Mouse (Mus musculus) limb, embryonic 12.5 days (tissue): ENCODE measurements around the gene Scamp1. TPM values are rescaled to one million over a fixed set of nuclear protein-coding genes. Genes with fewer than 3 reads are reported as not detected.
A peak's percentile ranks its signal among the peaks of the same experiment; 100 is the strongest.

Experiments
- ATAC-seq: fragments of 200-750 bp; cut with Nextera tagmentation; 2 replicates; pipeline ENCODE4 v1.8.0; 2017; ENCODE audit warnings: low read depth, moderate TSS enrichment; ENCODE audit not compliant: insufficient number of reproducible peaks, insufficient read depth, low FRiP score, low TSS enrichment
- H3K27ac ChIP-seq: fragments of 300-500 bp; sonication (generic); 2 replicates; pipeline ENCODE4 v1.5.1; 2016; ENCODE audit warnings: mild to moderate bottlenecking, moderate library complexity
- H3K27me3 ChIP-seq: fragments of 300-500 bp; sonication (generic); 2 replicates; pipeline ENCODE4 v1.6.1; 2016; ENCODE audit warnings: mild to moderate bottlenecking, moderate library complexity
- H3K36me3 ChIP-seq: fragments of 300-500 bp; sonication (generic); 2 replicates; pipeline ENCODE4 v1.6.1; 2016; ENCODE audit warnings: mild to moderate bottlenecking, moderate library complexity
- H3K4me1 ChIP-seq: fragments of 300-500 bp; sonication (generic); replicated peaks from 2 replicates; pipeline ENCODE4 v1.6.1; 2016
- H3K4me2 ChIP-seq: fragments of 300-500 bp; sonication (generic); 2 replicates; pipeline ENCODE4 v1.6.1; 2016; ENCODE audit warnings: mild to moderate bottlenecking, moderate library complexity
- H3K4me3 ChIP-seq: fragments of 300-500 bp; sonication (generic); replicated peaks from 2 replicates; pipeline ENCODE4 v1.5.1; 2016; ENCODE audit warnings: mild to moderate bottlenecking
- H3K9ac ChIP-seq: fragments of 300-500 bp; sonication (generic); replicated peaks from 2 replicates; pipeline ENCODE4 v1.6.1; 2016; ENCODE audit warnings: mild to moderate bottlenecking, moderate library complexity
- H3K9me3 ChIP-seq: fragments of 300-500 bp; sonication (generic); 2 replicates; pipeline ENCODE4 v1.6.1; 2016; ENCODE audit warnings: mild to moderate bottlenecking, moderate library complexity
- WGBS: fragments of 180-500 bp; shearing (Covaris S2); methylation state at CpG from one replicate; pipeline ENCODE4 v1.1.7; 2016; 5-methylcytosine and 5-hydroxymethylcytosine counted together
- polyA plus RNA-seq: library from polyadenylated mRNA; unstranded; fragments of >200 nt; fragmentation: Nextera tagmentation; extraction: Ambion mirVana; gene quantifications from 2 replicates; pipeline ENCODE4 v1.2.1, GENCODE M21; 2016

Scamp1 gene
- polyA plus RNA-seq, 1 experiment from 2014 or later, result 35.3 TPM

- H3K27ac ChIP-seq, result peak overlapping the region; percentile 51; the same call in 1 of the 2 replicates
- H3K9ac ChIP-seq, result no peak overlapping the region
- no peaks in the 10 kb centered on the region for H3K27me3 ChIP-seq
- H3K9me3 ChIP-seq, result no peaks in the 10 kb centered on the region
- peaks cover 33% of the 10 kb centered on the region for H3K4me1 ChIP-seq
- no peak overlapping the region for H3K4me2 ChIP-seq
- H3K36me3 ChIP-seq, result peaks cover 19% of the 10 kb centered on the region
- no peak for ATAC-seq
- 84% methylated on average over 1 of the region's 1 CpGs for WGBS
- no peak overlapping the region for H3K4me3 ChIP-seq
Observed at GRCm38 (mm10) chr13:94190386-94190785, 95.3 kb downstream of the Scamp1 start.

- H3K4me3 ChIP-seq, result no peak overlapping the region
- no peak for ATAC-seq
- peaks cover 19% of the 10 kb centered on the region for H3K36me3 ChIP-seq
- no peaks in the 10 kb centered on the region for H3K9me3 ChIP-seq
- peak overlapping the region; percentile 42; the same call in 1 of the 2 replicates for H3K27ac ChIP-seq
- no peak overlapping the region for H3K4me2 ChIP-seq
- no peaks in the 10 kb centered on the region for H3K27me3 ChIP-seq
- peaks cover 33% of the 10 kb centered on the region for H3K4me1 ChIP-seq
- no peak overlapping the region for H3K9ac ChIP-seq
- 28% methylated on average over 10 of the region's 10 CpGs for WGBS
Observed at GRCm38 (mm10) chr13:94188200-94189086, 97.2 kb downstream of the Scamp1 start.

GRCm38 (mm10) chr13:94185631-94186030 lies 100.0 kb downstream of the Scamp1 start:
- Histone ChIP-seq H3K27me3 (no peaks in the 10 kb centered on the region), H3K4me1 (peaks cover 30% of the 10 kb centered on the region), H3K9me3 (no peaks in the 10 kb centered on the region), H3K4me2 (no peak overlapping the region), H3K36me3 (no peaks in the 10 kb centered on the region), H3K27ac (no peak overlapping the region), H3K4me3 (no peak overlapping the region), H3K9ac (no peak overlapping the region)
- no peak for ATAC-seq
- 83% methylated on average over 5 of the region's 6 CpGs for WGBS

GRCm38 (mm10) chr13:94184726-94185456 lies 100.8 kb downstream of the Scamp1 start:
- H3K4me1 ChIP-seq, result peaks cover 30% of the 10 kb centered on the region
- 88% methylated on average over 10 of the region's 10 CpGs for WGBS
- H3K36me3 ChIP-seq, result peaks cover under 1% of the 10 kb centered on the region; the same call in 1 of the 2 replicates
- H3K9ac ChIP-seq, result no peak overlapping the region
- H3K27ac ChIP-seq, result no peak overlapping the region
- ATAC-seq, result no peak
- H3K4me2 ChIP-seq, result no peak overlapping the region
- no peaks in the 10 kb centered on the region for H3K9me3 ChIP-seq
- H3K27me3 ChIP-seq, result no peaks in the 10 kb centered on the region
- no peak overlapping the region for H3K4me3 ChIP-seq

GRCm38 (mm10) chr13:94183372-94184021 lies 102.2 kb downstream of the Scamp1 start:
- Histone ChIP-seq H3K9me3 (no peaks in the 10 kb centered on the region), H3K4me1 (peaks cover 37% of the 10 kb centered on the region), H3K9ac (no peak overlapping the region), H3K4me2 (no peak overlapping the region), H3K27ac (peak overlapping the region; percentile 42; the same call in 1 of the 2 replicates), H3K4me3 (no peak overlapping the region), H3K27me3 (no peaks in the 10 kb centered on the region), H3K36me3 (peaks cover 4% of the 10 kb centered on the region; the same call in 1 of the 2 replicates)
- WGBS, result 82% methylated on average over 8 of the region's 8 CpGs
- ATAC-seq, result no peak

GRCm38 (mm10) chr13:94182026-94182425 lies 103.6 kb downstream of the Scamp1 start:
- no peak overlapping the region for H3K9ac ChIP-seq
- ATAC-seq, result no peak
- H3K9me3 ChIP-seq, result no peaks in the 10 kb centered on the region
- no peak overlapping the region for H3K4me2 ChIP-seq
- WGBS, result 89% methylated on average over 5 of the region's 5 CpGs
- no peak overlapping the region for H3K27ac ChIP-seq
- no peaks in the 10 kb centered on the region for H3K27me3 ChIP-seq
- H3K36me3 ChIP-seq, result peaks cover 6% of the 10 kb centered on the region; the same call in 1 of the 2 replicates
- H3K4me1 ChIP-seq, result peaks cover 32% of the 10 kb centered on the region
- H3K4me3 ChIP-seq, result no peak overlapping the region

- ATAC-seq, result no peak
- Histone ChIP-seq H3K9ac (no peak overlapping the region), H3K4me3 (no peak overlapping the region), H3K36me3 (peaks cover 8% of the 10 kb centered on the region; the same call in 1 of the 2 replicates), H3K4me2 (no peak overlapping the region), H3K9me3 (no peaks in the 10 kb centered on the region), H3K27ac (no peak overlapping the region), H3K27me3 (no peaks in the 10 kb centered on the region), H3K4me1 (peaks cover 28% of the 10 kb centered on the region)
- WGBS, result 77% methylated on average over 5 of the region's 5 CpGs
Observed at GRCm38 (mm10) chr13:94180477-94181420, 104.9 kb downstream of the Scamp1 start.

- Histone ChIP-seq H3K4me2 (no peak overlapping the region), H3K9me3 (no peaks in the 10 kb centered on the region), H3K4me1 (peaks cover 48% of the 10 kb centered on the region), H3K27me3 (0 out of 2 replicates have a peak, but pooled peaks cover 5% of the 10 kb centered on the region), H3K36me3 (peaks cover 8% of the 10 kb centered on the region; the same call in 1 of the 2 replicates), H3K27ac (peak overlapping the region; percentile 51), H3K4me3 (no peak overlapping the region), H3K9ac (no peak overlapping the region)
- WGBS, result 69% methylated on average over 11 of the region's 11 CpGs
- 0 out of 2 replicates have a peak, but pooled peaks have one; percentile 24 for ATAC-seq
Observed at GRCm38 (mm10) chr13:94178401-94179040, 107.1 kb downstream of the Scamp1 start.

- peaks cover 8% of the 10 kb centered on the region; the same call in 1 of the 2 replicates for H3K36me3 ChIP-seq
- H3K9ac ChIP-seq, result no peak overlapping the region
- ATAC-seq, result no peak
- H3K4me3 ChIP-seq, result no peak overlapping the region
- no peak overlapping the region for H3K27ac ChIP-seq
- peaks cover 60% of the 10 kb centered on the region for H3K4me1 ChIP-seq
- H3K9me3 ChIP-seq, result no peaks in the 10 kb centered on the region
- 56% methylated on average over 7 of the region's 7 CpGs for WGBS
- H3K4me2 ChIP-seq, result no peak overlapping the region
- H3K27me3 ChIP-seq, result 0 out of 2 replicates have a peak, but pooled peaks cover 8% of the 10 kb centered on the region
Observed at GRCm38 (mm10) chr13:94177148-94177547, 108.5 kb downstream of the Scamp1 start.
